Mouse (Mus musculus): Measurements from ENCODE around the gene Ntm.

GRCm38 (mm10) chr9:29848735-29849455 is 114.0 kb downstream of the Ntm start:
- TF ChIP-seq POLR2A (IDR thresholded peaks at IDR 0.05; ENCODE audit: insufficient read depth, low read depth, low read length), result no peak
- no peak for TF ChIP-seq CTCF (IDR thresholded peaks at IDR 0.05)
- TF ChIP-seq EP300 (IDR thresholded peaks at IDR 0.05; ENCODE audit: insufficient read depth, low read depth, low read length), result no peak

All from heart, adult 2 months (tissue).